Mouse (Mus musculus) CH12.LX (cell line): ENCODE measurements around the gene Asb18. TPM values are rescaled to one million over a fixed set of nuclear protein-coding genes. Genes with fewer than 3 reads are reported as not detected.

ENCODE experiments used
- DNase-seq: peaks from one replicate; pipeline ENCODE4 v3.0.0-alpha.2; 2013; ENCODE audit errors: extremely low read depth
- H3K27ac ChIP-seq: 2 replicates; pipeline ENCODE4 v1.5.1; 2012; ENCODE audit warnings: low read depth, mild to moderate bottlenecking, control low read depth, moderate library complexity; ENCODE audit not compliant: insufficient read depth
- H3K27me3 ChIP-seq: replicated peaks from 2 replicates; pipeline ENCODE3; 2012; ENCODE audit warnings: inconsistent platforms
- H3K36me3 ChIP-seq, 2 experiments: replicated peaks in 1 of 2; 2 replicates each; pipeline versions ENCODE3 to v1.6.1; 2012; ENCODE audit warnings: inconsistent platforms in 1 of 2, low read length in 1 of 2, mild to moderate bottlenecking in 1 of 2, mixed read lengths in 1 of 2, moderate library complexity in 1 of 2; ENCODE audit not compliant: control insufficient read depth in 1 of 2, insufficient read depth in 1 of 2
- H3K4me1 ChIP-seq, 2 experiments: 2 replicates each; pipeline ENCODE4 v1.6.1; 2012; ENCODE audit warnings: inconsistent platforms in 1 of 2, moderate library complexity in 1 of 2; ENCODE audit not compliant: insufficient read depth in 2 of 2, control insufficient read depth in 1 of 2
- H3K4me2 ChIP-seq: 2 replicates; pipeline ENCODE4 v1.6.1; 2012; ENCODE audit warnings: low read depth, mild to moderate bottlenecking, control low read depth; ENCODE audit not compliant: poor library complexity, insufficient read depth, severe bottlenecking
- H3K4me3 ChIP-seq, 3 experiments: fragments of 150-350 bp in 1 of 3; sonication (generic) in 1 of 3; replicated peaks in 1 of 3; 2 replicates each; pipeline versions ENCODE3 to v1.5.1; 2011 to 2012; ENCODE audit warnings: low read depth in 2 of 3, low read length in 2 of 3, mild to moderate bottlenecking in 2 of 3, moderate library complexity in 2 of 3, control low read depth in 1 of 3, improper control_type of control experiment in 1 of 3, inconsistent platforms in 1 of 3, mixed read lengths in 1 of 3; ENCODE audit not compliant: poor library complexity in 1 of 3
- H3K79me2 ChIP-seq: replicated peaks from 2 replicates; pipeline ENCODE4 v1.6.1; 2012; ENCODE audit warnings: mild to moderate bottlenecking, moderate library complexity; ENCODE audit not compliant: control insufficient read depth, poor library complexity, insufficient read depth, severe bottlenecking; ENCODE audit errors: extremely low read depth
- H3K9ac ChIP-seq: 2 replicates; pipeline ENCODE4 v1.6.1; 2012; ENCODE audit warnings: low read depth, mild to moderate bottlenecking, control low read depth, moderate library complexity; ENCODE audit not compliant: insufficient read depth
- H3K9me3 ChIP-seq: replicated peaks from 2 replicates; pipeline ENCODE3; 2012; ENCODE audit warnings: low read length, inconsistent platforms, mixed read lengths
- ETS1 ChIP-seq: conservative IDR thresholded peaks from 2 replicates; pipeline ENCODE4 v1.6.1; 2012; ENCODE audit warnings: low read depth, mild to moderate bottlenecking, inconsistent platforms, low read length, improper control_type of control experiment, moderate library complexity
- IRF4 ChIP-seq: IDR thresholded peaks from 2 replicates; pipeline ENCODE4 v1.6.1; 2014; ENCODE audit warnings: low read depth, mild to moderate bottlenecking, inconsistent platforms, low read length, improper control_type of control experiment
- MAX ChIP-seq: IDR thresholded peaks from 2 replicates; pipeline ENCODE4 v1.6.1; 2011; ENCODE audit warnings: low read length, improper control_type of control experiment
- SMC3 ChIP-seq: IDR thresholded peaks from 2 replicates; pipeline ENCODE4 v1.6.1; 2011; ENCODE audit warnings: low read depth, low read length, improper control_type of control experiment
- TCF12 ChIP-seq: IDR thresholded peaks from 2 replicates; pipeline ENCODE4 v1.6.1; 2014; ENCODE audit warnings: low read depth, mild to moderate bottlenecking, inconsistent platforms, low read length, improper control_type of control experiment
- UBTF ChIP-seq: IDR thresholded peaks from 2 replicates; pipeline ENCODE4 v1.6.1; 2012; ENCODE audit warnings: low read depth, mild to moderate bottlenecking, inconsistent platforms, low read length, improper control_type of control experiment, moderate library complexity
- dilution Hi-C: fragments of 300-500 bp; cut with MboI; formaldehyde crosslinking; loops from 2 replicates; pipeline ENCODE4 v1.14.3; 2020; ENCODE audit warnings: low sequenced_read_pairs; ENCODE audit not compliant: extremely low pct_unique_long_range_greater_than_20kb, extremely low pct_ligation_motif_present
- in situ Hi-C: fragments of 300-500 bp; cut with MboI; formaldehyde crosslinking; loops from 3 replicates; pipeline ENCODE4 v1.14.3; 2019; ENCODE audit warnings: low sequenced_read_pairs, low pct_ligation_motif_present, low pct_unique_long_range_greater_than_20kb, mixed read lengths
- polyA plus RNA-seq: library from polyadenylated mRNA; unstranded; fragments of >175 nt; gene quantifications from 2 replicates; pipeline ENCODE4 v1.2.1, GENCODE M21; 2012; ENCODE audit warnings: low read depth; ENCODE audit not compliant: insufficient read length
- total RNA-seq, 2 experiments: library from RNA; depleted of rRNA; stranded (reverse); fragments of 300-350 nt in 1 of 2; fragments of >200 nt in 1 of 2; gene quantifications; 2 replicates each; pipeline ENCODE4 v1.2.3; 2012 to 2014

Gene Asb18
- total and polyA plus RNA-seq, 3 experiments, result not detected

- no peaks in the 10 kb centered on the region for H3K79me2 ChIP-seq
- H3K4me2 ChIP-seq, result no peak overlapping the region
- H3K4me3 ChIP-seq, result no peak overlapping the region
- no peak overlapping the region for H3K9ac ChIP-seq
- peaks cover 86% of the 10 kb centered on the region for H3K9me3 ChIP-seq
- TF ChIP-seq UBTF, result no peak
- no peak for TF ChIP-seq IRF4
- no peak for TF ChIP-seq SMC3
- no peak for TF ChIP-seq ETS1
- no peak for TF ChIP-seq MAX
- TF ChIP-seq TCF12, result no peak
- TF ChIP-seq, all 38 proteins: peak for 0
- in situ Hi-C loops, result no loop called here
- dilution Hi-C loops, result no loop called here
- Histone ChIP-seq H3K27ac (no peak overlapping the region), H3K4me1 (no peaks in the 10 kb centered on the region), H3K27me3 (no peaks in the 10 kb centered on the region), H3K36me3 (no peaks in the 10 kb centered on the region)
- no peak for DNase-seq
These were observed 113.1 kb downstream of the Asb18 start for GRCm38 (mm10) chr1:89901381-89901780.

Other genes with a start within 250 kb of the Asb18 start
- not detected in 2 replicates for gene Gbx2, start 83.5 kb downstream of the Asb18 start, total RNA-seq (2012; rRNA removed)
- not detected in 2 replicates for gene Gbx2, start 83.5 kb downstream of the Asb18 start, total RNA-seq (2014; rRNA removed)
- gene Gbx2, start 83.5 kb downstream of the Asb18 start, polyA plus RNA-seq, result not detected in 2 replicates
- not detected in 2 replicates for gene Iqca, start 138.7 kb upstream of the Asb18 start, total RNA-seq (2012; rRNA removed)
- 0.19 TPM in 1 of 2 replicates, not detected in the other for gene Iqca, start 138.7 kb upstream of the Asb18 start, total RNA-seq (2014; rRNA removed)
- gene Iqca, start 138.7 kb upstream of the Asb18 start, polyA plus RNA-seq, result 1.0 TPM in 1 of 2 replicates, not detected in the other
- gene Ackr3, start 189.3 kb upstream of the Asb18 start, total RNA-seq (2012; rRNA removed), result 10.1 and 13.1 TPM in 2 replicates
- 18.0 and 23.1 TPM in 2 replicates for gene Ackr3, start 189.3 kb upstream of the Asb18 start, total RNA-seq (2014; rRNA removed)
- gene Ackr3, start 189.3 kb upstream of the Asb18 start, polyA plus RNA-seq, result 25.6 and 34.4 TPM in 2 replicates